Mouse (Mus musculus) mouse embryonic stem cell (cell line): ENCODE results near the gene Npw.
"Not testable (repeated sequence)": the region's sequence is repeated elsewhere in the genome, so short reads cannot be mapped to it uniquely, and the experiment has no call there.

Experiments used
- in situ Hi-C, 2 experiments: fragments of 300-500 bp; cut with MboI; formaldehyde crosslinking; loops; 1 replicate in 1 of 2; 3 replicates in 1 of 2; pipeline ENCODE4 v1.14.3; 2019 to 2020; ENCODE audit warnings: low sequenced_read_pairs in 2 of 2, low pct_unique_long_range_greater_than_20kb in 1 of 2, mixed read lengths in 1 of 2; ENCODE audit not compliant: unreplicated experiment in 1 of 2

Gene Npw

GRCm38 (mm10) chr17:24676187-24676586 lies 17.9 kb upstream of the Npw start:
- in situ Hi-C loops, result no loop called here

- in situ Hi-C loops, result no loop called here
These were observed 16.0 kb upstream of the Npw start for GRCm38 (mm10) chr17:24674277-24674676.

GRCm38 (mm10) chr17:24672141-24672540 lies 13.9 kb upstream of the Npw start:
- in situ Hi-C loops, result no loop called here

GRCm38 (mm10) chr17:24671346-24671745 lies 13.1 kb upstream of the Npw start:
- in situ Hi-C loops, result no loop called here

- in situ Hi-C loops, result no loop called here
These were observed 12.1 kb upstream of the Npw start for GRCm38 (mm10) chr17:24670246-24670844.

- in situ Hi-C loops, result no loop called here
These were observed 11.4 kb upstream of the Npw start, which contains the start of gene Zfp598 for GRCm38 (mm10) chr17:24669545-24670245. TSS of gene Zfp598 (plus strand) at chr17:24669687.

- in situ Hi-C loops, result not testable (repeated sequence)
These were observed 10.9 kb upstream of the Npw start for GRCm38 (mm10) chr17:24669214-24669544.

- in situ Hi-C loops, result no loop called here
These were observed 9.2 kb upstream of the Npw start for GRCm38 (mm10) chr17:24667416-24667815.

- in situ Hi-C loops, result not testable (repeated sequence)
These were observed 8.8 kb upstream of the Npw start for GRCm38 (mm10) chr17:24667011-24667410.

GRCm38 (mm10) chr17:24654969-24655368 lies 3.3 kb downstream of the Npw start:
- in situ Hi-C loops, result no loop called here

GRCm38 (mm10) chr17:24653967-24654710 lies 4.1 kb downstream of the Npw start:
- in situ Hi-C loops, result no loop called here

- in situ Hi-C loops, result no loop called here
These were observed 6.4 kb downstream of the Npw start for GRCm38 (mm10) chr17:24651835-24652234.

GRCm38 (mm10) chr17:24650766-24651165 lies 7.5 kb downstream of the Npw start:
- in situ Hi-C loops, result no loop called here

GRCm38 (mm10) chr17:24650070-24650616 lies 8.1 kb downstream of the Npw start, which contains the start of gene Slc9a3r2:
TSS of gene Slc9a3r2 (minus strand) at chr17:24650327.
- in situ Hi-C loops, result no loop called here

- in situ Hi-C loops, result no loop called here
These were observed 8.6 kb downstream of the Npw start for GRCm38 (mm10) chr17:24649581-24650069.

GRCm38 (mm10) chr17:24648731-24649377 lies 9.4 kb downstream of the Npw start:
- in situ Hi-C loops, result no loop called here

- in situ Hi-C loops, result no loop called here
These were observed 10.8 kb downstream of the Npw start for GRCm38 (mm10) chr17:24647493-24647892.

- in situ Hi-C loops, result no loop called here
These were observed 11.9 kb downstream of the Npw start for GRCm38 (mm10) chr17:24646381-24646780.

GRCm38 (mm10) chr17:24645916-24646315 lies 12.3 kb downstream of the Npw start:
- in situ Hi-C loops, result no loop called here
